Mouse (Mus musculus) midbrain, embryonic 14.5 days (tissue): Measurements from ENCODE around the gene Phldb1. TPM values are rescaled to one million over a fixed set of nuclear protein-coding genes. Genes with fewer than 3 reads are reported as not detected.
"Not testable (repeated sequence)": the region's sequence is repeated elsewhere in the genome, so short reads cannot be mapped to it uniquely, and the experiment has no call there.

ENCODE experiments used
- ATAC-seq: fragments of 200-750 bp; cut with Nextera tagmentation; 2 replicates; pipeline ENCODE4 v1.8.0; 2017; ENCODE audit warnings: moderate number of reproducible peaks, moderate library complexity; ENCODE audit not compliant: low FRiP score, low TSS enrichment
- DNase-seq: peaks from one replicate; pipeline ENCODE4 v3.0.0-alpha.2; 2015
- H3K27ac ChIP-seq: fragments of 300-500 bp; sonication (generic); replicated peaks from 2 replicates; pipeline ENCODE4 v1.5.1; 2014; ENCODE audit warnings: mild to moderate bottlenecking, low read depth, low read length, moderate library complexity
- H3K27me3 ChIP-seq: fragments of 300-500 bp; sonication (generic); 2 replicates; pipeline ENCODE4 v1.6.1; 2014; ENCODE audit warnings: low read length, control low read depth, mixed read lengths; ENCODE audit not compliant: control insufficient read depth, insufficient read depth
- H3K36me3 ChIP-seq: fragments of 300-500 bp; sonication (generic); 2 replicates; pipeline ENCODE4 v1.6.1; 2014; ENCODE audit warnings: low read length, control low read depth; ENCODE audit not compliant: control insufficient read depth, insufficient read depth
- H3K4me1 ChIP-seq: fragments of 300-500 bp; sonication (generic); 2 replicates; pipeline ENCODE4 v1.6.1; 2014; ENCODE audit warnings: mild to moderate bottlenecking, antibody characterized with exemption, low read length, control low read depth; ENCODE audit not compliant: control insufficient read depth, insufficient read depth
- H3K4me2 ChIP-seq: fragments of 300-500 bp; sonication (generic); 2 replicates; pipeline ENCODE4 v1.6.1; 2014; ENCODE audit warnings: mild to moderate bottlenecking, low read length, moderate library complexity
- H3K4me3 ChIP-seq: fragments of 300-500 bp; sonication (generic); replicated peaks from 2 replicates; pipeline ENCODE4 v1.5.1; 2014; ENCODE audit warnings: low read depth, low read length
- H3K9ac ChIP-seq: fragments of 300-500 bp; sonication (generic); replicated peaks from 2 replicates; pipeline ENCODE4 v1.6.1; 2014; ENCODE audit warnings: mild to moderate bottlenecking, low read length, moderate library complexity
- H3K9me3 ChIP-seq: fragments of 300-500 bp; sonication (generic); 2 replicates; pipeline ENCODE4 v1.6.1; 2016; ENCODE audit warnings: low read length, control low read depth, mixed read lengths; ENCODE audit not compliant: control insufficient read depth
- WGBS: fragments of 180-500 bp; shearing (Covaris S2); extraction: QIAGEN DNeasy Blood & Tissue Kit; methylation state at CpG from one replicate; pipeline ENCODE4 v1.1.7; 2014; 5-methylcytosine and 5-hydroxymethylcytosine counted together
- polyA plus RNA-seq: library from polyadenylated mRNA; unstranded; fragments of >200 nt; fragmentation: Nextera tagmentation; extraction: Ambion mirVana; gene quantifications from 2 replicates; pipeline ENCODE4 v1.2.1, GENCODE M21; 2014

The Phldb1 gene
- 46.7 and 51.1 TPM in 2 replicates for polyA plus RNA-seq

- Histone ChIP-seq H3K9ac (peak within 1 kb of the TSS; percentile 59), H3K4me2 (peak within 1 kb of the TSS; percentile 99), H3K4me3 (peak within 1 kb of the TSS; percentile 55), H3K27ac (0 out of 2 replicates have a peak within 1 kb of the TSS, but pooled peaks have one; percentile 45), H3K9me3 (no peaks in the 10 kb centered on the region), H3K36me3 (no peaks in the 10 kb centered on the region), H3K4me1 (peaks cover 19% of the 10 kb centered on the region; the same call in 1 of the 2 replicates), H3K27me3 (peaks cover 20% of the 10 kb centered on the region)
- under 1% methylated on average over 47 of the region's 47 CpGs for WGBS
- ATAC-seq, result peak; percentile 70
- peak; percentile 67 for DNase-seq
Observed at GRCm38 (mm10) chr9:44734524-44735494, at the start of gene Phldb1. TSS of gene Phldb1 (minus strand) at chr9:44735198.

GRCm38 (mm10) chr9:44772750-44773651 lies 38.0 kb upstream of the Phldb1 start:
- peak overlapping the region; percentile 69 for H3K9ac ChIP-seq
- no peaks in the 10 kb centered on the region for H3K27me3 ChIP-seq
- peaks cover 6% of the 10 kb centered on the region for H3K4me1 ChIP-seq
- WGBS, result under 1% methylated on average over 41 of the region's 41 CpGs
- H3K36me3 ChIP-seq, result 0 out of 2 replicates have a peak, but pooled peaks cover 9% of the 10 kb centered on the region
- H3K9me3 ChIP-seq, result no peaks in the 10 kb centered on the region
- H3K4me2 ChIP-seq, result peak overlapping the region; percentile 65
- ATAC-seq (peak; percentile 98), DNase-seq (peak; percentile 97)
- H3K4me3 ChIP-seq, result peak overlapping the region; percentile 63
- peak overlapping the region; percentile 83 for H3K27ac ChIP-seq

GRCm38 (mm10) chr9:44772392-44772749 lies 37.4 kb upstream of the Phldb1 start:
- Histone ChIP-seq H3K36me3 (0 out of 2 replicates have a peak, but pooled peaks cover 9% of the 10 kb centered on the region), H3K27ac (no peak overlapping the region), H3K4me1 (peaks cover 6% of the 10 kb centered on the region), H3K9ac (no peak overlapping the region), H3K4me3 (no peak overlapping the region), H3K4me2 (no peak overlapping the region), H3K27me3 (no peaks in the 10 kb centered on the region), H3K9me3 (no peaks in the 10 kb centered on the region)
- no peak for ATAC-seq
- DNase-seq, result no peak
- 21% methylated on average over 5 of the region's 5 CpGs for WGBS

DNA sequence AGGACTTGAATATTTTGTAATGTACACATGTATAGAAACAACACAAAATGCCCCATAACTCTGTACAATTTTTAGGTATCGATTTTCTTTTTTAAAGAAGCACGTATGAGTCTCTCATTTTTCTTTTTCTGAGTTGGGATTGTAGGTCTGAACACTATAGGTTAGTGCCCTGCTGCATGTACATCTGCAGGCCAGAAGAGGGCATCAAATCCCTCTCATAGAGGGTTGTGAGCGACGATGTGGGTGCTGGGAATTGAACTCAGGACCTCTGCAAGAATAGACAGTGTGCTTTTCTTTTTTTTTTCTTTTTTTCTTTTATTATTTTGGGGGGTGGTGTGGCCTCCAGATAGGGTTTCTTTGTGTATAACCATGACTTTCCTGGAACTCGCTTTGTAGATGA lies 36.4 kb upstream of the Phldb1 start:
- DNase-seq, result no peak
- Histone ChIP-seq H3K9me3 (no peaks in the 10 kb centered on the region), H3K27ac (no peak overlapping the region), H3K36me3 (0 out of 2 replicates have a peak, but pooled peaks cover 6% of the 10 kb centered on the region), H3K4me1 (peaks cover 13% of the 10 kb centered on the region), H3K27me3 (no peaks in the 10 kb centered on the region), H3K9ac (no peak overlapping the region), H3K4me3 (no peak overlapping the region), H3K4me2 (no peak overlapping the region)
- no peak for ATAC-seq
- 88% methylated on average over 5 of the region's 5 CpGs for WGBS

- H3K9me3 ChIP-seq, DNase-seq, H3K27me3 ChIP-seq, H3K36me3 ChIP-seq, H3K9ac ChIP-seq, ATAC-seq: not testable (repeated sequence)
- H3K4me3 ChIP-seq, result peak overlapping the region; percentile 99; the same call in 1 of the 2 replicates
- H3K4me2 ChIP-seq, result peak overlapping the region; percentile 80
- H3K27ac ChIP-seq, result peak overlapping the region; percentile 95; the same call in 1 of the 2 replicates
- peaks cover 18% of the 10 kb centered on the region for H3K4me1 ChIP-seq
- 44% methylated on average over 7 of the region's 9 CpGs for WGBS
Observed at GRCm38 (mm10) chr9:44768029-44768394, 33.0 kb upstream of the Phldb1 start.

GRCm38 (mm10) chr9:44767101-44768028 lies 32.4 kb upstream of the Phldb1 start, which contains the start of the genes Arcn1 and Ift46:
TSS of gene Arcn1 (minus strand) at chr9:44767845.
TSS of gene Ift46 (plus strand) at chr9:44767908.
- Histone ChIP-seq H3K4me3 (peak within 1 kb of the TSS; percentile 99), H3K27me3 (no peaks in the 10 kb centered on the region), H3K4me2 (peak within 1 kb of the TSS; percentile 80), H3K36me3 (no peaks in the 10 kb centered on the region), H3K27ac (peak within 1 kb of the TSS; percentile 95), H3K9me3 (no peaks in the 10 kb centered on the region), H3K4me1 (peaks cover 18% of the 10 kb centered on the region), H3K9ac (peak within 1 kb of the TSS; percentile 95)
- under 1% methylated on average over 73 of the region's 82 CpGs for WGBS
- ATAC-seq (peak; percentile 94), DNase-seq (peak; percentile 95)

GRCm38 (mm10) chr9:44760873-44761272 lies 25.9 kb upstream of the Phldb1 start:
- no peak overlapping the region for H3K27ac ChIP-seq
- DNase-seq (no peak), ATAC-seq (no peak)
- no peak overlapping the region for H3K9ac ChIP-seq
- H3K4me3 ChIP-seq, result no peak overlapping the region
- no peaks in the 10 kb centered on the region for H3K9me3 ChIP-seq
- H3K4me2 ChIP-seq, result no peak overlapping the region
- H3K4me1 ChIP-seq, result peaks cover 6% of the 10 kb centered on the region
- H3K27me3 ChIP-seq, result no peaks in the 10 kb centered on the region
- WGBS, result 87% methylated on average over 2 of the region's 2 CpGs
- H3K36me3 ChIP-seq, result peaks cover 28% of the 10 kb centered on the region
